Mouse (Mus musculus) liver, adult 2 months (tissue): Measurements from ENCODE around the gene Kifc5b.

Source experiments
- CTCF ChIP-seq: fragments of 200-500 bp; IDR thresholded peaks from 2 replicates; pipeline ENCODE4 v1.5.1; 2011; ENCODE audit warnings: low read depth, low read length, control low read depth
- POLR2A ChIP-seq: fragments of 200-500 bp; IDR thresholded peaks from 2 replicates; pipeline ENCODE4 v1.6.1; 2011; ENCODE audit warnings: low read length, control low read depth; ENCODE audit not compliant: insufficient read depth; ENCODE audit errors: extremely low read depth

DNA sequence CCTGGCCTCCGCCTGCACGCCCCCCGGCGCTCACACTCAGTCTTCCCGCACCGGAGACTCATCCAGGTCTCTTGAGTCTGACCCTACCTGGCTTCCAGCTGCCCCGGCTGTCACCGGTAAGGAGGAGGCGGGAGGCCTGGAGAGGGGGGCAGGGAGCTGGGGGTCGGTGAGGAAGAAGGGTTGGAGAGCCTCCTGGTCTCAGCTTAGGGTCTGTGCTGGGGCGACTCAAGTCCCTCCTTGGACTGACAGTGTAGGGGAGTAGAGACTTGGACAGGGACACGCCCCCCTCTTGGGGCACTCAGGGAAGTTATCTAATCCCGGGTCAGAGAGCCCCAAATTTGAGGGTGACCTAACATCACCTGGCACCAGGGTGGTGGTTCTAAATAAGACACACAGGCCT is 16.5 kb downstream of the Kifc5b start:
- no peak for TF ChIP-seq CTCF
- no peak for TF ChIP-seq POLR2A
